Mouse (Mus musculus) liver, embryonic 14.5 days (tissue): ENCODE measurements around the gene Rxfp4. TPM values are rescaled to one million over a fixed set of nuclear protein-coding genes. Genes with fewer than 3 reads are reported as not detected.

Experiments used
- ATAC-seq: fragments of 200-750 bp; cut with Nextera tagmentation; 2 replicates; pipeline ENCODE4 v1.8.0; 2017; ENCODE audit warnings: moderate number of reproducible peaks, mild to moderate bottlenecking, moderate library complexity; ENCODE audit not compliant: insufficient read depth
- DNase-seq, 3 experiments: peaks; one replicate each; pipeline ENCODE4 v3.0.0-alpha.2; 2012 to 2013; ENCODE audit warnings: low read depth in 3 of 3, low spot score in 3 of 3
- H3K27ac ChIP-seq: fragments of 300-500 bp; sonication (generic); 2 replicates; pipeline ENCODE4 v1.5.1; 2014; ENCODE audit warnings: moderate library complexity, mild to moderate bottlenecking, control low read depth, inconsistent platforms
- H3K27me3 ChIP-seq: fragments of 300-500 bp; sonication (generic); 2 replicates; pipeline ENCODE4 v1.6.1; 2014; ENCODE audit warnings: mild to moderate bottlenecking, low read length, moderate library complexity; ENCODE audit not compliant: control insufficient read depth, insufficient read depth
- H3K36me3 ChIP-seq: fragments of 300-500 bp; sonication (generic); replicated peaks from 2 replicates; pipeline ENCODE4 v1.6.1; 2014; ENCODE audit warnings: low read depth; ENCODE audit not compliant: control insufficient read depth, insufficient read depth
- H3K4me1 ChIP-seq, 2 experiments: fragments of 200-500 bp in 1 of 2; fragments of 300-500 bp in 1 of 2; sonication (generic) in 1 of 2; replicated peaks; 2 replicates each; pipeline ENCODE4 v1.6.1; 2012 to 2014; ENCODE audit warnings: antibody characterized with exemption in 1 of 2, inconsistent platforms in 1 of 2, low read length in 1 of 2; ENCODE audit not compliant: control insufficient read depth in 2 of 2, insufficient read depth in 2 of 2
- H3K4me2 ChIP-seq: fragments of 300-500 bp; sonication (generic); 2 replicates; pipeline ENCODE4 v1.6.1; 2014; ENCODE audit warnings: low read depth, mild to moderate bottlenecking, control low read depth, moderate library complexity
- H3K4me3 ChIP-seq, 2 experiments: fragments of 200-500 bp in 1 of 2; fragments of 300-500 bp in 1 of 2; sonication (generic) in 1 of 2; 2 replicates each; pipeline ENCODE4 v1.5.1; 2012 to 2014; ENCODE audit warnings: low read depth in 2 of 2, low read length in 2 of 2, mild to moderate bottlenecking in 2 of 2, control low read depth in 1 of 2, inconsistent platforms in 1 of 2, moderate library complexity in 1 of 2; ENCODE audit not compliant: insufficient read depth in 1 of 2
- H3K9ac ChIP-seq: fragments of 300-500 bp; sonication (generic); replicated peaks from 2 replicates; pipeline ENCODE4 v1.6.1; 2014; ENCODE audit warnings: mild to moderate bottlenecking, control low read depth, moderate library complexity
- H3K9me3 ChIP-seq: fragments of 300-500 bp; sonication (generic); 2 replicates; pipeline ENCODE4 v1.6.1; 2016; ENCODE audit warnings: low read length, mixed read lengths; ENCODE audit not compliant: control insufficient read depth
- CTCF ChIP-seq: IDR thresholded peaks from 2 replicates; pipeline ENCODE4 v1.5.1; 2016; ENCODE audit warnings: antibody characterized with exemption, low read depth, control low read depth
- EP300 ChIP-seq: IDR thresholded peaks from 2 replicates; pipeline ENCODE4 v1.6.1; 2016; ENCODE audit warnings: antibody characterized with exemption, low read depth
- WGBS: fragments of 180-500 bp; shearing (Covaris S2); extraction: QIAGEN DNeasy Blood & Tissue Kit; methylation state at CpG from one replicate; pipeline ENCODE4 v1.1.7; 2014; ENCODE audit not compliant: insufficient replicate concordance; 5-methylcytosine and 5-hydroxymethylcytosine counted together
- polyA plus RNA-seq, 2 experiments: library from polyadenylated mRNA; depleted of rRNA in 1 of 2; stranded (reverse) in 1 of 2; unstranded in 1 of 2; fragments of >200 nt; fragmentation: Nextera tagmentation in 1 of 2; extraction: Ambion mirVana in 1 of 2; gene quantifications; 2 replicates each; pipeline versions ENCODE4 v1.2.1 to v1.2.3; 2012 to 2014

Gene Rxfp4
- polyA plus RNA-seq, 2 experiments, result not detected

DNA sequence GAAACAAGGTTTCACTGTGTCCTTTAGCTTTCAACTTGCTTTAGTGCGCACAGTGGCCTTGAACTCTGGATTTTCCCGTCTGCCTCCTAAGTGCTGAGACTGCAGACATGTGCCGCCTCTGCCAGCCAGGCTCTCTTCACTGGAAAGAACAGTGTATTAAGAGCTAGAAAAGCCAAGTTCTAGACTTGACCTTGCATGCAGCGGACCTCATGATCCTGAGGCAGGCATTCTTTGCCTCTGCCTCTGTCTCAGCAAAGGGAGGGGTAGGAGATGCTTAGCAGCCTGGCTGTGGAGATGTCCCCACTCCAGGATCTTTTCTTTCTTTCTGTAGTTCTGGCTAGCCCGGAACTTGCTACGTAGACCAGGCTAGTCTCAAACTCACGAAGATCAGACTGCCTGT, 48.1 kb downstream of the Rxfp4 start:
- H3K27me3 ChIP-seq, result no peaks in the 10 kb centered on the region
- 74% methylated on average over 7 of the region's 7 CpGs for WGBS
- TF ChIP-seq CTCF, result no peak
- no peak for TF ChIP-seq EP300
- H3K27ac ChIP-seq, result no peak overlapping the region
- no peaks in the 10 kb centered on the region for H3K36me3 ChIP-seq
- no peak overlapping the region for H3K4me2 ChIP-seq
- no peak overlapping the region for H3K9ac ChIP-seq
- H3K4me3 ChIP-seq, result no peak overlapping the region
- DNase-seq, result no peak
- H3K4me1 ChIP-seq, result peaks cover 0 to 6% of the 10 kb centered on the region in 2 experiments; a peak in 3 of 4 replicates
- H3K9me3 ChIP-seq, result no peaks in the 10 kb centered on the region
- no peak for ATAC-seq

GRCm38 (mm10) chr3:88603714-88604161, 49.2 kb downstream of the Rxfp4 start:
- peak in 2 of 3 experiments; percentile 44 to 49 for DNase-seq
- Histone ChIP-seq H3K9me3 (no peaks in the 10 kb centered on the region), H3K9ac (no peak overlapping the region), H3K36me3 (no peaks in the 10 kb centered on the region), H3K4me1 (peaks cover 0 to 4% of the 10 kb centered on the region in 2 experiments; a peak in 2 of 4 replicates), H3K4me3 (no peak overlapping the region), H3K4me2 (no peak overlapping the region), H3K27me3 (no peaks in the 10 kb centered on the region), H3K27ac (no peak overlapping the region)
- TF ChIP-seq CTCF (peak; percentile 83), EP300 (no peak)
- peak; percentile 32; the same call in 1 of the 2 replicates for ATAC-seq
- WGBS, result 13% methylated on average over 6 of the region's 6 CpGs

- Histone ChIP-seq H3K36me3 (no peaks in the 10 kb centered on the region), H3K4me2 (no peak overlapping the region), H3K4me3 (no peak overlapping the region), H3K9me3 (no peaks in the 10 kb centered on the region), H3K4me1 (peaks cover 0 to 2% of the 10 kb centered on the region in 2 experiments; a peak in 2 of 4 replicates), H3K27me3 (no peaks in the 10 kb centered on the region), H3K9ac (no peak overlapping the region), H3K27ac (no peak overlapping the region)
- WGBS, result 72% methylated on average over 4 of the region's 4 CpGs
- no peak for DNase-seq
- ATAC-seq, result no peak
- no peak for TF ChIP-seq EP300
- TF ChIP-seq CTCF, result no peak
Observed at GRCm38 (mm10) chr3:88602466-88602865, 50.5 kb downstream of the Rxfp4 start.

Other genes starting within 250 kb of the Rxfp4 start
- 59.1 and 60.6 TPM in 2 replicates for gene Pmf1, start 242.8 kb downstream of the Rxfp4 start, polyA plus RNA-seq (2012; rRNA removed)
- gene Pmf1, start 242.8 kb downstream of the Rxfp4 start, polyA plus RNA-seq (2014; fragmentation: Nextera tagmentation; extraction: Ambion mirVana), result 73.8 and 81.2 TPM in 2 replicates
- gene Slc25a44, start 228.0 kb downstream of the Rxfp4 start, polyA plus RNA-seq (2012; rRNA removed), result 8.8 and 9.2 TPM in 2 replicates
- gene Slc25a44, start 228.0 kb downstream of the Rxfp4 start, polyA plus RNA-seq (2014; fragmentation: Nextera tagmentation; extraction: Ambion mirVana), result 9.9 and 11.7 TPM in 2 replicates
- 12.7 and 17.8 TPM in 2 replicates for gene Sema4a, start 192.0 kb downstream of the Rxfp4 start, polyA plus RNA-seq (2012; rRNA removed)
- 9.1 and 10.5 TPM in 2 replicates for gene Sema4a, start 192.0 kb downstream of the Rxfp4 start, polyA plus RNA-seq (2014; fragmentation: Nextera tagmentation; extraction: Ambion mirVana)
- 45.2 and 58.7 TPM in 2 replicates for gene Lmna, start 143.2 kb downstream of the Rxfp4 start, polyA plus RNA-seq (2012; rRNA removed)
- 115 and 132 TPM in 2 replicates for gene Lmna, start 143.2 kb downstream of the Rxfp4 start, polyA plus RNA-seq (2014; fragmentation: Nextera tagmentation; extraction: Ambion mirVana)
- gene Mex3a, start 120.7 kb downstream of the Rxfp4 start, polyA plus RNA-seq (2012; rRNA removed), result 1.1 and 1.3 TPM in 2 replicates
- gene Mex3a, start 120.7 kb downstream of the Rxfp4 start, polyA plus RNA-seq (2014; fragmentation: Nextera tagmentation; extraction: Ambion mirVana), result 0.74 and 0.82 TPM in 2 replicates
- gene Rab25, start 104.8 kb downstream of the Rxfp4 start, polyA plus RNA-seq (2012; rRNA removed), result 0.39 and 0.52 TPM in 2 replicates
- 0.25 TPM in 1 of 2 replicates, not detected in the other for gene Rab25, start 104.8 kb downstream of the Rxfp4 start, polyA plus RNA-seq (2014; fragmentation: Nextera tagmentation; extraction: Ambion mirVana)
- 63.1 and 73.1 TPM in 2 replicates for gene Lamtor2, start 100.1 kb downstream of the Rxfp4 start, polyA plus RNA-seq (2012; rRNA removed)
- gene Lamtor2, start 100.1 kb downstream of the Rxfp4 start, polyA plus RNA-seq (2014; fragmentation: Nextera tagmentation; extraction: Ambion mirVana), result 60.5 and 62.0 TPM in 2 replicates
- 22.7 and 27.2 TPM in 2 replicates for gene Ubqln4, start 99.4 kb downstream of the Rxfp4 start, polyA plus RNA-seq (2012; rRNA removed)
- 17.9 and 20.9 TPM in 2 replicates for gene Ubqln4, start 99.4 kb downstream of the Rxfp4 start, polyA plus RNA-seq (2014; fragmentation: Nextera tagmentation; extraction: Ambion mirVana)
- 165 and 230 TPM in 2 replicates for gene Ssr2, start 77.3 kb downstream of the Rxfp4 start, polyA plus RNA-seq (2012; rRNA removed)
- 168 and 173 TPM in 2 replicates for gene Ssr2, start 77.3 kb downstream of the Rxfp4 start, polyA plus RNA-seq (2014; fragmentation: Nextera tagmentation; extraction: Ambion mirVana)
- 8.5 and 8.9 TPM in 2 replicates for gene Arhgef2, start 47.2 kb downstream of the Rxfp4 start, polyA plus RNA-seq (2012; rRNA removed)
- gene Arhgef2, start 47.2 kb downstream of the Rxfp4 start, polyA plus RNA-seq (2014; fragmentation: Nextera tagmentation; extraction: Ambion mirVana), result 10.1 and 11.5 TPM in 2 replicates
- 24.2 and 29.4 TPM in 2 replicates for gene Khdc4, start 32.7 kb upstream of the Rxfp4 start, polyA plus RNA-seq (2012; rRNA removed)
- gene Khdc4, start 32.7 kb upstream of the Rxfp4 start, polyA plus RNA-seq (2014; fragmentation: Nextera tagmentation; extraction: Ambion mirVana), result 18.5 and 20.8 TPM in 2 replicates
- 15.8 and 20.3 TPM in 2 replicates for gene Rit1, start 63.7 kb upstream of the Rxfp4 start, polyA plus RNA-seq (2012; rRNA removed)
- 30.6 and 31.6 TPM in 2 replicates for gene Rit1, start 63.7 kb upstream of the Rxfp4 start, polyA plus RNA-seq (2014; fragmentation: Nextera tagmentation; extraction: Ambion mirVana)
- 0.35 and 0.55 TPM in 2 replicates for gene Syt11, start 122.0 kb upstream of the Rxfp4 start, polyA plus RNA-seq (2012; rRNA removed)
- gene Syt11, start 122.0 kb upstream of the Rxfp4 start, polyA plus RNA-seq (2014; fragmentation: Nextera tagmentation; extraction: Ambion mirVana), result 0.47 and 0.57 TPM in 2 replicates
- gene Gon4l, start 182.1 kb upstream of the Rxfp4 start, polyA plus RNA-seq (2012; rRNA removed), result 5.4 and 6.7 TPM in 2 replicates
- 3.7 and 4.1 TPM in 2 replicates for gene Gon4l, start 182.1 kb upstream of the Rxfp4 start, polyA plus RNA-seq (2014; fragmentation: Nextera tagmentation; extraction: Ambion mirVana)